Mouse (Mus musculus) hindbrain, embryonic 10.5 days (tissue): ENCODE measurements at regions not wholly inside any gene's neighbourhood (a gene's known extent, or its start where the extent isn't known, plus 50 kb on each side); places are given as distances from the start of the nearest gene placed in this dataset.
A peak's percentile ranks its signal among the peaks of the same experiment; 100 is the strongest.

Experiments used
- DNase-seq: peaks from one replicate; pipeline ENCODE4 v3.0.0-alpha.2; 2017; ENCODE audit warnings: low spot score
- H3K27ac ChIP-seq: fragments of 300-500 bp; sonication (generic); 2 replicates; pipeline ENCODE4 v1.5.1; 2016; ENCODE audit warnings: mild to moderate bottlenecking, moderate library complexity
- H3K27me3 ChIP-seq: fragments of 300-500 bp; sonication (generic); 2 replicates; pipeline ENCODE4 v1.6.1; 2016; ENCODE audit warnings: mild to moderate bottlenecking; ENCODE audit not compliant: poor library complexity, insufficient read depth, severe bottlenecking
- H3K36me3 ChIP-seq: fragments of 300-500 bp; sonication (generic); 2 replicates; pipeline ENCODE4 v1.6.1; 2016; ENCODE audit warnings: mild to moderate bottlenecking, moderate library complexity
- H3K4me1 ChIP-seq: fragments of 300-500 bp; sonication (generic); replicated peaks from 2 replicates; pipeline ENCODE4 v1.6.1; 2016; ENCODE audit warnings: mild to moderate bottlenecking
- H3K4me3 ChIP-seq: fragments of 300-500 bp; sonication (generic); 2 replicates; pipeline ENCODE4 v1.5.1; 2016; ENCODE audit warnings: mild to moderate bottlenecking, moderate library complexity
- H3K9me3 ChIP-seq: fragments of 300-500 bp; sonication (generic); 2 replicates; pipeline ENCODE4 v1.6.1; 2016; ENCODE audit warnings: mild to moderate bottlenecking, moderate library complexity
- WGBS: fragments of 180-500 bp; shearing (Covaris S2); methylation state at CpG from one replicate; pipeline ENCODE4 v1.1.7; 2016; 5-methylcytosine and 5-hydroxymethylcytosine counted together

GRCm38 (mm10) chr14:120848083-120848951 is 62.7 kb upstream of the Ipo5 start:
- Histone ChIP-seq H3K27ac (no peak overlapping the region; the same call in 1 of the 2 replicates), H3K9me3 (no peaks in the 10 kb centered on the region), H3K4me1 (peaks cover 26% of the 10 kb centered on the region), H3K36me3 (no peaks in the 10 kb centered on the region), H3K4me3 (no peak overlapping the region), H3K27me3 (no peaks in the 10 kb centered on the region)
- no peak for DNase-seq
- WGBS: 51% methylated on average over 11 of the region's 11 CpGs

GRCm38 (mm10) chr14:120849159-120849558 is 61.9 kb upstream of the Ipo5 start:
- Histone ChIP-seq H3K36me3 (no peaks in the 10 kb centered on the region), H3K27me3 (no peaks in the 10 kb centered on the region), H3K27ac (peak overlapping the region; percentile 60; the same call in 1 of the 2 replicates), H3K4me1 (peaks cover 27% of the 10 kb centered on the region), H3K4me3 (no peak overlapping the region), H3K9me3 (no peaks in the 10 kb centered on the region)
- 69% methylated on average over 10 of the region's 10 CpGs for WGBS
- no peak for DNase-seq

GRCm38 (mm10) chr14:120853643-120854042 is 57.4 kb upstream of the Ipo5 start:
- Histone ChIP-seq H3K27me3 (no peaks in the 10 kb centered on the region), H3K4me3 (no peak overlapping the region), H3K4me1 (peaks cover 18% of the 10 kb centered on the region), H3K36me3 (no peaks in the 10 kb centered on the region), H3K9me3 (peaks cover 8% of the 10 kb centered on the region), H3K27ac (no peak overlapping the region)
- no peak for DNase-seq
- WGBS: 89% methylated on average over 5 of the region's 5 CpGs

GRCm38 (mm10) chr14:120854559-120854958 is 56.5 kb upstream of the Ipo5 start:
- H3K9me3 ChIP-seq: peaks cover 12% of the 10 kb centered on the region
- 60% methylated on average over 7 of the region's 7 CpGs for WGBS
- 0 out of 2 replicates have a peak, but pooled peaks cover 10% of the 10 kb centered on the region for H3K4me1 ChIP-seq
- H3K36me3 ChIP-seq: no peaks in the 10 kb centered on the region
- H3K27ac ChIP-seq: no peak overlapping the region
- no peaks in the 10 kb centered on the region for H3K27me3 ChIP-seq
- no peak for DNase-seq
- no peak overlapping the region for H3K4me3 ChIP-seq

GRCm38 (mm10) chr14:120855181-120855580 is 55.8 kb upstream of the Ipo5 start:
- DNase-seq: no peak
- Histone ChIP-seq H3K27me3 (no peaks in the 10 kb centered on the region), H3K4me3 (no peak overlapping the region), H3K36me3 (no peaks in the 10 kb centered on the region), H3K9me3 (peaks cover 12% of the 10 kb centered on the region), H3K27ac (no peak overlapping the region), H3K4me1 (0 out of 2 replicates have a peak, but pooled peaks cover 10% of the 10 kb centered on the region)
- WGBS: 95% methylated on average over 13 of the region's 13 CpGs
